Mouse (Mus musculus): ENCODE results near the gene Syt7. TPM values are rescaled to one million over a fixed set of nuclear protein-coding genes. Genes with fewer than 3 reads are reported as not detected.

Syt7 gene
- polyA plus RNA-seq, 1 experiment: 0.35 TPM

- Histone ChIP-seq H3K4me1 (ENCODE audit: control insufficient read depth, insufficient read depth, low read length) (no peaks in the 10 kb centered on the region), H3K4me3 (ENCODE audit: insufficient read depth, low read length) (no peak overlapping the region), H3K27ac (ENCODE audit: insufficient read depth, low read length) (no peak overlapping the region)
- TF ChIP-seq POLR2A (IDR thresholded peaks at IDR 0.05; ENCODE audit: low read depth, low read length): no peak
- no peak for TF ChIP-seq CTCF (IDR thresholded peaks at IDR 0.05; ENCODE audit: borderline replicate concordance, insufficient read depth, low read length)
Measured at GRCm38 (mm10) chr19:10416889-10417288, 28.0 kb downstream of the Syt7 start.

GRCm38 (mm10) chr19:10417436-10417835 lies 28.5 kb downstream of the Syt7 start:
- Histone ChIP-seq H3K4me1 (ENCODE audit: control insufficient read depth, insufficient read depth, low read length) (no peaks in the 10 kb centered on the region), H3K4me3 (ENCODE audit: insufficient read depth, low read length) (no peak overlapping the region), H3K27ac (ENCODE audit: insufficient read depth, low read length) (no peak overlapping the region)
- no peak for TF ChIP-seq CTCF (IDR thresholded peaks at IDR 0.05; ENCODE audit: borderline replicate concordance, insufficient read depth, low read length)
- no peak for TF ChIP-seq POLR2A (IDR thresholded peaks at IDR 0.05; ENCODE audit: low read depth, low read length)

GRCm38 (mm10) chr19:10421986-10422976 lies 33.4 kb downstream of the Syt7 start:
- 0 out of 2 replicates have a peak, but pooled peaks cover 2% of the 10 kb centered on the region for H3K4me1 ChIP-seq (ENCODE audit: control insufficient read depth, insufficient read depth, low read length)
- no peak overlapping the region for H3K27ac ChIP-seq (ENCODE audit: insufficient read depth, low read length)
- H3K4me3 ChIP-seq (ENCODE audit: insufficient read depth, low read length): no peak overlapping the region
- TF ChIP-seq CTCF (IDR thresholded peaks at IDR 0.05; ENCODE audit: borderline replicate concordance, insufficient read depth, low read length): no peak
- no peak for TF ChIP-seq POLR2A (IDR thresholded peaks at IDR 0.05; ENCODE audit: low read depth, low read length)

GRCm38 (mm10) chr19:10424751-10425150 lies 35.9 kb downstream of the Syt7 start:
- no peak overlapping the region for H3K4me3 ChIP-seq (ENCODE audit: insufficient read depth, low read length)
- TF ChIP-seq CTCF (IDR thresholded peaks at IDR 0.05; ENCODE audit: borderline replicate concordance, insufficient read depth, low read length) (no peak), POLR2A (IDR thresholded peaks at IDR 0.05; ENCODE audit: low read depth, low read length) (no peak)
- H3K27ac ChIP-seq (ENCODE audit: insufficient read depth, low read length): no peak overlapping the region
- 0 out of 2 replicates have a peak, but pooled peaks cover 2% of the 10 kb centered on the region for H3K4me1 ChIP-seq (ENCODE audit: control insufficient read depth, insufficient read depth, low read length)

- Histone ChIP-seq H3K4me1 (ENCODE audit: control insufficient read depth, insufficient read depth, low read length) (0 out of 2 replicates have a peak, but pooled peaks cover 2% of the 10 kb centered on the region), H3K4me3 (ENCODE audit: insufficient read depth, low read length) (no peak overlapping the region), H3K27ac (ENCODE audit: insufficient read depth, low read length) (no peak overlapping the region)
- no peak for TF ChIP-seq POLR2A (IDR thresholded peaks at IDR 0.05; ENCODE audit: low read depth, low read length)
- no peak for TF ChIP-seq CTCF (IDR thresholded peaks at IDR 0.05; ENCODE audit: borderline replicate concordance, insufficient read depth, low read length)
Measured at GRCm38 (mm10) chr19:10425484-10426270, 36.8 kb downstream of the Syt7 start.

- no peak for TF ChIP-seq POLR2A (IDR thresholded peaks at IDR 0.05; ENCODE audit: low read depth, low read length)
- no peak for TF ChIP-seq CTCF (IDR thresholded peaks at IDR 0.05; ENCODE audit: borderline replicate concordance, insufficient read depth, low read length)
- Histone ChIP-seq H3K4me1 (ENCODE audit: control insufficient read depth, insufficient read depth, low read length) (0 out of 2 replicates have a peak, but pooled peaks cover 2% of the 10 kb centered on the region), H3K27ac (ENCODE audit: insufficient read depth, low read length) (no peak overlapping the region), H3K4me3 (ENCODE audit: insufficient read depth, low read length) (no peak overlapping the region)
Measured at GRCm38 (mm10) chr19:10426312-10426711, 37.4 kb downstream of the Syt7 start.

- H3K27ac ChIP-seq (ENCODE audit: insufficient read depth, low read length): no peak overlapping the region
- H3K4me1 ChIP-seq (ENCODE audit: control insufficient read depth, insufficient read depth, low read length): 0 out of 2 replicates have a peak, but pooled peaks cover 2% of the 10 kb centered on the region
- no peak overlapping the region for H3K4me3 ChIP-seq (ENCODE audit: insufficient read depth, low read length)
- TF ChIP-seq CTCF (IDR thresholded peaks at IDR 0.05; ENCODE audit: borderline replicate concordance, insufficient read depth, low read length) (no peak), POLR2A (IDR thresholded peaks at IDR 0.05; ENCODE audit: low read depth, low read length) (no peak)
Measured at GRCm38 (mm10) chr19:10426793-10427192, 37.9 kb downstream of the Syt7 start.

- no peak for TF ChIP-seq POLR2A (IDR thresholded peaks at IDR 0.05; ENCODE audit: low read depth, low read length)
- no peak for TF ChIP-seq CTCF (IDR thresholded peaks at IDR 0.05; ENCODE audit: borderline replicate concordance, insufficient read depth, low read length)
- Histone ChIP-seq H3K27ac (ENCODE audit: insufficient read depth, low read length) (no peak overlapping the region), H3K4me1 (ENCODE audit: control insufficient read depth, insufficient read depth, low read length) (0 out of 2 replicates have a peak, but pooled peaks cover 2% of the 10 kb centered on the region), H3K4me3 (ENCODE audit: insufficient read depth, low read length) (no peak overlapping the region)
Measured at GRCm38 (mm10) chr19:10427431-10427830, 38.5 kb downstream of the Syt7 start.

GRCm38 (mm10) chr19:10429371-10429770 lies 40.5 kb downstream of the Syt7 start:
- TF ChIP-seq CTCF (IDR thresholded peaks at IDR 0.05; ENCODE audit: borderline replicate concordance, insufficient read depth, low read length): no peak
- no peak for TF ChIP-seq POLR2A (IDR thresholded peaks at IDR 0.05; ENCODE audit: low read depth, low read length)
- Histone ChIP-seq H3K4me3 (ENCODE audit: insufficient read depth, low read length) (no peak overlapping the region), H3K4me1 (ENCODE audit: control insufficient read depth, insufficient read depth, low read length) (0 out of 2 replicates have a peak, but pooled peaks cover 2% of the 10 kb centered on the region), H3K27ac (ENCODE audit: insufficient read depth, low read length) (no peak overlapping the region)
